Mouse (Mus musculus): ENCODE results near the gene Mfsd2b.
"Not testable (repeated sequence)": the region's sequence is repeated elsewhere in the genome, so short reads cannot be mapped to it uniquely, and the experiment has no call there.

The Mfsd2b gene

GRCm38 (mm10) chr12:4874161-4874927 lies at the start of gene Mfsd2b:
Gene Mfsd2b, minus strand, starts transcription at chr12:4874359.
- CTCF ChIA-PET = interaction anchor here (0.6 kb wide), 1 partner anchor 31 kb away, joined by 3 read pairs; no protein-coding TSS in a partner anchor

GRCm38 (mm10) chr12:4917805-4918591 lies 43.8 kb upstream of the Mfsd2b start:
- CTCF ChIA-PET = interaction anchor here (0.9 kb wide), 1 partner anchor 12 kb away, joined by 3 read pairs; no protein-coding TSS in a partner anchor

GRCm38 (mm10) chr12:4916994-4917804 lies 43.0 kb upstream of the Mfsd2b start, which contains the start of gene Atad2b:
Gene Atad2b, plus strand, starts transcription at chr12:4917353.
- CTCF ChIA-PET = interaction anchor here (0.9 kb wide), 1 partner anchor 11 kb away, joined by 3 read pairs; no protein-coding TSS in a partner anchor

- CTCF ChIA-PET = interaction anchor here (0.7 kb wide), 1 partner anchor 29 kb away, joined by 4 read pairs; no protein-coding TSS in a partner anchor
These were observed 40.8 kb upstream of the Mfsd2b start for GRCm38 (mm10) chr12:4914944-4915343.

GRCm38 (mm10) chr12:4914441-4914840 lies 40.3 kb upstream of the Mfsd2b start:
- CTCF ChIA-PET = interaction anchor here (0.7 kb wide), 1 partner anchor 28 kb away, joined by 4 read pairs; no protein-coding TSS in a partner anchor

GRCm38 (mm10) chr12:4911716-4912115 lies 37.6 kb upstream of the Mfsd2b start:
- CTCF ChIA-PET = interaction anchor here (0.6 kb wide), 1 partner anchor 973 kb away, joined by 3 read pairs; no protein-coding TSS in a partner anchor

- CTCF ChIA-PET = not testable (repeated sequence)
These were observed 36.3 kb upstream of the Mfsd2b start for GRCm38 (mm10) chr12:4910496-4910895.

- CTCF ChIA-PET = interaction anchor here (0.6 kb wide), 1 partner anchor 52 kb away, joined by 5 read pairs; no protein-coding TSS in a partner anchor
These were observed 34.2 kb upstream of the Mfsd2b start for GRCm38 (mm10) chr12:4908391-4908790.

- CTCF ChIA-PET = no interaction called here
These were observed 33.1 kb upstream of the Mfsd2b start, which contains the start of gene Ubxn2a for GRCm38 (mm10) chr12:4906951-4907906. Gene Ubxn2a, minus strand, starts transcription at chr12:4907705.

- CTCF ChIA-PET = interaction anchor here (0.8 kb wide), 1 partner anchor 11 kb away, joined by 3 read pairs; the partner anchor contains the start of gene Atad2b
These were observed 32.3 kb upstream of the Mfsd2b start for GRCm38 (mm10) chr12:4906476-4906875.

GRCm38 (mm10) chr12:4905946-4906345 lies 31.8 kb upstream of the Mfsd2b start:
- CTCF ChIA-PET = interaction anchor here (0.6 to 0.8 kb wide), 2 partner anchors 11 to 32 kb away, joined by 3 read pairs; partner anchors contain the start of genes Atad2b and Mfsd2b

GRCm38 (mm10) chr12:4898024-4898423 lies 23.9 kb upstream of the Mfsd2b start:
- CTCF ChIA-PET = no interaction called here

GRCm38 (mm10) chr12:4889891-4890290 lies 15.7 kb upstream of the Mfsd2b start:
- CTCF ChIA-PET = no interaction called here

- CTCF ChIA-PET = no interaction called here
These were observed 15.1 kb upstream of the Mfsd2b start for GRCm38 (mm10) chr12:4889251-4889650.

GRCm38 (mm10) chr12:4888739-4889138 lies 14.6 kb upstream of the Mfsd2b start:
- CTCF ChIA-PET = interaction anchor here (0.6 kb wide), 1 partner anchor 71 kb away, joined by 3 read pairs; the partner anchor contains the start of gene Sf3b6

- CTCF ChIA-PET = interaction anchor here (0.6 kb wide), 1 partner anchor 28 kb away, joined by 4 read pairs; no protein-coding TSS in a partner anchor
These were observed 12.4 kb upstream of the Mfsd2b start for GRCm38 (mm10) chr12:4886581-4886980.

- CTCF ChIA-PET = interaction anchor here (0.7 kb wide), 1 partner anchor 29 kb away, joined by 4 read pairs; no protein-coding TSS in a partner anchor
These were observed 10.9 kb upstream of the Mfsd2b start for GRCm38 (mm10) chr12:4885062-4885461.

- CTCF ChIA-PET = interaction anchor here (0.7 kb wide), 1 partner anchor 208 kb away, joined by 3 read pairs; no protein-coding TSS in a partner anchor
These were observed 7.9 kb upstream of the Mfsd2b start for GRCm38 (mm10) chr12:4882086-4882485.

- CTCF ChIA-PET = no interaction called here
These were observed 4.9 kb upstream of the Mfsd2b start for GRCm38 (mm10) chr12:4879048-4879447.

Measured in spleen, embryonic (tissue).